Mouse (Mus musculus): ENCODE measurements around the gene Ezr. TPM values are rescaled to one million over a fixed set of nuclear protein-coding genes. Genes with fewer than 3 reads are reported as not detected.
A peak's percentile ranks its signal among the peaks of the same experiment; 100 is the strongest.

The Ezr gene
- polyA plus RNA-seq, 1 experiment from 2014 or later = 121 TPM

GRCm38 (mm10) chr17:6775221-6775620, 7.4 kb downstream of the Ezr start:
- H3K36me3 ChIP-seq = no peaks in the 10 kb centered on the region
- H3K27ac ChIP-seq = no peak overlapping the region
- H3K9me3 ChIP-seq = no peaks in the 10 kb centered on the region
- peaks cover 61% of the 10 kb centered on the region for H3K4me1 ChIP-seq
- 89% methylated on average over 9 of the region's 9 CpGs for WGBS
- no peak for DNase-seq (ENCODE audit: low spot score)
- no peaks in the 10 kb centered on the region for H3K27me3 ChIP-seq (ENCODE audit: insufficient read depth, poor library complexity, severe bottlenecking)
- no peak overlapping the region for H3K4me3 ChIP-seq

GRCm38 (mm10) chr17:6773249-6773966, 9.2 kb downstream of the Ezr start:
- H3K9me3 ChIP-seq = no peaks in the 10 kb centered on the region
- 84% methylated on average over 14 of the region's 14 CpGs for WGBS
- no peaks in the 10 kb centered on the region for H3K27me3 ChIP-seq (ENCODE audit: insufficient read depth, poor library complexity, severe bottlenecking)
- no peak for DNase-seq (ENCODE audit: low spot score)
- no peaks in the 10 kb centered on the region for H3K36me3 ChIP-seq
- H3K27ac ChIP-seq = peak overlapping the region; percentile 8
- H3K4me1 ChIP-seq = peaks cover 62% of the 10 kb centered on the region
- no peak overlapping the region for H3K4me3 ChIP-seq

- no peaks in the 10 kb centered on the region for H3K9me3 ChIP-seq
- peaks cover 67% of the 10 kb centered on the region for H3K4me1 ChIP-seq
- WGBS = 86% methylated on average over 5 of the region's 5 CpGs
- no peak overlapping the region for H3K4me3 ChIP-seq
- no peaks in the 10 kb centered on the region for H3K27me3 ChIP-seq (ENCODE audit: insufficient read depth, poor library complexity, severe bottlenecking)
- H3K27ac ChIP-seq = peak overlapping the region; percentile 72; the same call in 1 of the 2 replicates
- DNase-seq (ENCODE audit: low spot score) = no peak
- H3K36me3 ChIP-seq = no peaks in the 10 kb centered on the region
Observed at GRCm38 (mm10) chr17:6772490-6772773, 10.2 kb downstream of the Ezr start.

- H3K27ac ChIP-seq = peak overlapping the region; percentile 72
- no peaks in the 10 kb centered on the region for H3K27me3 ChIP-seq (ENCODE audit: insufficient read depth, poor library complexity, severe bottlenecking)
- peaks cover 68% of the 10 kb centered on the region for H3K4me1 ChIP-seq
- H3K36me3 ChIP-seq = no peaks in the 10 kb centered on the region
- no peaks in the 10 kb centered on the region for H3K9me3 ChIP-seq
- WGBS = 81% methylated on average over 16 of the region's 16 CpGs
- DNase-seq (ENCODE audit: low spot score) = no peak
- no peak overlapping the region for H3K4me3 ChIP-seq
Observed at GRCm38 (mm10) chr17:6771661-6772489, 10.7 kb downstream of the Ezr start.

- no peaks in the 10 kb centered on the region for H3K36me3 ChIP-seq
- 61% methylated on average over 4 of the region's 4 CpGs for WGBS
- H3K27ac ChIP-seq = peak overlapping the region; percentile 25; the same call in 1 of the 2 replicates
- H3K4me1 ChIP-seq = peaks cover 83% of the 10 kb centered on the region
- no peak for DNase-seq (ENCODE audit: low spot score)
- H3K4me3 ChIP-seq = no peak overlapping the region
- no peaks in the 10 kb centered on the region for H3K27me3 ChIP-seq (ENCODE audit: insufficient read depth, poor library complexity, severe bottlenecking)
- H3K9me3 ChIP-seq = no peaks in the 10 kb centered on the region
Observed at GRCm38 (mm10) chr17:6769602-6770001, 13.0 kb downstream of the Ezr start.

- H3K4me1 ChIP-seq = peaks cover 83% of the 10 kb centered on the region
- no peak for DNase-seq (ENCODE audit: low spot score)
- H3K4me3 ChIP-seq = no peak overlapping the region
- 68% methylated on average over 5 of the region's 5 CpGs for WGBS
- H3K9me3 ChIP-seq = no peaks in the 10 kb centered on the region
- no peaks in the 10 kb centered on the region for H3K36me3 ChIP-seq
- H3K27me3 ChIP-seq (ENCODE audit: insufficient read depth, poor library complexity, severe bottlenecking) = no peaks in the 10 kb centered on the region
- peak overlapping the region; percentile 67; the same call in 1 of the 2 replicates for H3K27ac ChIP-seq
Observed at GRCm38 (mm10) chr17:6768301-6768788, 14.2 kb downstream of the Ezr start.

- Histone ChIP-seq H3K4me1 (peaks cover 87% of the 10 kb centered on the region), H3K4me3 (no peak overlapping the region), H3K9me3 (no peaks in the 10 kb centered on the region), H3K27me3 (ENCODE audit: insufficient read depth, poor library complexity, severe bottlenecking) (no peaks in the 10 kb centered on the region), H3K27ac (peak overlapping the region; percentile 67; the same call in 1 of the 2 replicates), H3K36me3 (no peaks in the 10 kb centered on the region)
- DNase-seq (ENCODE audit: low spot score) = no peak
- 63% methylated on average over 5 of the region's 5 CpGs for whole genome bisulfite sequencing
Observed at GRCm38 (mm10) chr17:6767771-6768170, 14.8 kb downstream of the Ezr start.

- DNase-seq (ENCODE audit: low spot score) = no peak
- 69% methylated on average over 4 of the region's 4 CpGs for WGBS
- Histone ChIP-seq H3K27me3 (ENCODE audit: insufficient read depth, poor library complexity, severe bottlenecking) (no peaks in the 10 kb centered on the region), H3K27ac (peak overlapping the region; percentile 68; the same call in 1 of the 2 replicates), H3K36me3 (no peaks in the 10 kb centered on the region), H3K4me3 (no peak overlapping the region), H3K4me1 (peaks cover 85% of the 10 kb centered on the region), H3K9me3 (no peaks in the 10 kb centered on the region)
Observed at GRCm38 (mm10) chr17:6766823-6767222, 15.8 kb downstream of the Ezr start.

GRCm38 (mm10) chr17:6765886-6766285, 16.7 kb downstream of the Ezr start:
- Histone ChIP-seq H3K27me3 (ENCODE audit: insufficient read depth, poor library complexity, severe bottlenecking) (no peaks in the 10 kb centered on the region), H3K4me3 (0 out of 2 replicates have a peak overlapping the region, but pooled peaks have one; percentile 19), H3K27ac (peak overlapping the region; percentile 69), H3K9me3 (no peaks in the 10 kb centered on the region), H3K4me1 (peaks cover 77% of the 10 kb centered on the region), H3K36me3 (no peaks in the 10 kb centered on the region)
- 23% methylated on average over 2 of the region's 2 CpGs for WGBS
- no peak for DNase-seq (ENCODE audit: low spot score)

- Histone ChIP-seq H3K9me3 (no peaks in the 10 kb centered on the region), H3K27me3 (ENCODE audit: insufficient read depth, poor library complexity, severe bottlenecking) (no peaks in the 10 kb centered on the region), H3K4me1 (peaks cover 78% of the 10 kb centered on the region), H3K36me3 (no peaks in the 10 kb centered on the region), H3K27ac (peak overlapping the region; percentile 69), H3K4me3 (no peak overlapping the region)
- no peak for DNase-seq (ENCODE audit: low spot score)
- 79% methylated on average over 4 of the region's 4 CpGs for WGBS
Observed at GRCm38 (mm10) chr17:6764730-6765129, 17.9 kb downstream of the Ezr start.

- Histone ChIP-seq H3K4me1 (peaks cover 77% of the 10 kb centered on the region), H3K27ac (peak overlapping the region; percentile 59), H3K36me3 (no peaks in the 10 kb centered on the region), H3K27me3 (ENCODE audit: insufficient read depth, poor library complexity, severe bottlenecking) (no peaks in the 10 kb centered on the region), H3K4me3 (no peak overlapping the region), H3K9me3 (no peaks in the 10 kb centered on the region)
- WGBS = 70% methylated on average over 7 of the region's 7 CpGs
- no peak for DNase-seq (ENCODE audit: low spot score)
Observed at GRCm38 (mm10) chr17:6764227-6764593, 18.4 kb downstream of the Ezr start.

GRCm38 (mm10) chr17:6763513-6764226, 18.9 kb downstream of the Ezr start:
- Histone ChIP-seq H3K27me3 (ENCODE audit: insufficient read depth, poor library complexity, severe bottlenecking) (no peaks in the 10 kb centered on the region), H3K4me3 (no peak overlapping the region), H3K4me1 (peaks cover 73% of the 10 kb centered on the region), H3K36me3 (peaks cover under 1% of the 10 kb centered on the region; the same call in 1 of the 2 replicates), H3K9me3 (no peaks in the 10 kb centered on the region), H3K27ac (peak overlapping the region; percentile 59; the same call in 1 of the 2 replicates)
- DNase-seq (ENCODE audit: low spot score) = no peak
- 56% methylated on average over 7 of the region's 7 CpGs for WGBS

Data from heart, embryonic 10.5 days (tissue).